Mouse (Mus musculus) lung, postnatal 0 days (tissue): ENCODE measurements around the gene Isca1.
A peak's percentile ranks its signal among the peaks of the same experiment; 100 is the strongest.

ENCODE experiments used
- CTCF ChIP-seq: IDR thresholded peaks from 2 replicates; pipeline ENCODE4 v1.5.1; 2016; ENCODE audit warnings: antibody characterized with exemption, mild to moderate bottlenecking
- EP300 ChIP-seq: IDR thresholded peaks from 2 replicates; pipeline ENCODE4 v1.6.1; 2016; ENCODE audit warnings: antibody characterized with exemption, mild to moderate bottlenecking, control low read depth

DNA sequence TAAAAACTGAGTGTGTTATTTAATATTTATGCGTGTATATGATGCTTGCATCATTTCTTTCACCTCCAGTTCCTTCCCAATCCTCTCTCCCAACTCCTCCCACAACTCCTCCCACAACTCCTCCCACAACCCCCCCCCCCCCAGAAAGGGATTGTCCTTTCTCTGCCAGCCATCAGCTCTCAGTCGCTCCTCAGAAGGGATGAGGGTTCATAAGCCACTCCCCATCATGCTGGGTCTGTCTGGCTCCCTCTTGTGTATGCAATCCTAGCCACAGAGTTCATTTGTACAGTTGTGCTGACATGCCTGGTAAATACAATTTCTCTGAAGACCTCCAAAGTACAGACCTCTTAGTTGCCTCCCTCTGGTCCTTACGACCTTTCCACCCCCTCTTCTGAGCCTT, 34.4 kb downstream of the Isca1 start:
- TF ChIP-seq CTCF (peak; percentile 58), EP300 (no peak)
